Mouse (Mus musculus) midbrain, embryonic 14.5 days (tissue): ENCODE measurements around the gene Umps. TPM values are rescaled to one million over a fixed set of nuclear protein-coding genes. Genes with fewer than 3 reads are reported as not detected.

Source experiments
- ATAC-seq: fragments of 200-750 bp; cut with Nextera tagmentation; 2 replicates; pipeline ENCODE4 v1.8.0; 2017; ENCODE audit warnings: moderate number of reproducible peaks, moderate library complexity; ENCODE audit not compliant: low FRiP score, low TSS enrichment
- DNase-seq: peaks from one replicate; pipeline ENCODE4 v3.0.0-alpha.2; 2015
- H3K27ac ChIP-seq: fragments of 300-500 bp; sonication (generic); replicated peaks from 2 replicates; pipeline ENCODE4 v1.5.1; 2014; ENCODE audit warnings: mild to moderate bottlenecking, low read depth, low read length, moderate library complexity
- H3K27me3 ChIP-seq: fragments of 300-500 bp; sonication (generic); 2 replicates; pipeline ENCODE4 v1.6.1; 2014; ENCODE audit warnings: low read length, control low read depth, mixed read lengths; ENCODE audit not compliant: control insufficient read depth, insufficient read depth
- H3K36me3 ChIP-seq: fragments of 300-500 bp; sonication (generic); 2 replicates; pipeline ENCODE4 v1.6.1; 2014; ENCODE audit warnings: low read length, control low read depth; ENCODE audit not compliant: control insufficient read depth, insufficient read depth
- H3K4me1 ChIP-seq: fragments of 300-500 bp; sonication (generic); 2 replicates; pipeline ENCODE4 v1.6.1; 2014; ENCODE audit warnings: mild to moderate bottlenecking, antibody characterized with exemption, low read length, control low read depth; ENCODE audit not compliant: control insufficient read depth, insufficient read depth
- H3K4me2 ChIP-seq: fragments of 300-500 bp; sonication (generic); 2 replicates; pipeline ENCODE4 v1.6.1; 2014; ENCODE audit warnings: mild to moderate bottlenecking, low read length, moderate library complexity
- H3K4me3 ChIP-seq: fragments of 300-500 bp; sonication (generic); replicated peaks from 2 replicates; pipeline ENCODE4 v1.5.1; 2014; ENCODE audit warnings: low read depth, low read length
- H3K9ac ChIP-seq: fragments of 300-500 bp; sonication (generic); replicated peaks from 2 replicates; pipeline ENCODE4 v1.6.1; 2014; ENCODE audit warnings: mild to moderate bottlenecking, low read length, moderate library complexity
- H3K9me3 ChIP-seq: fragments of 300-500 bp; sonication (generic); 2 replicates; pipeline ENCODE4 v1.6.1; 2016; ENCODE audit warnings: low read length, control low read depth, mixed read lengths; ENCODE audit not compliant: control insufficient read depth
- WGBS: fragments of 180-500 bp; shearing (Covaris S2); extraction: QIAGEN DNeasy Blood & Tissue Kit; methylation state at CpG from one replicate; pipeline ENCODE4 v1.1.7; 2014; 5-methylcytosine and 5-hydroxymethylcytosine counted together
- polyA plus RNA-seq: library from polyadenylated mRNA; unstranded; fragments of >200 nt; fragmentation: Nextera tagmentation; extraction: Ambion mirVana; gene quantifications from 2 replicates; pipeline ENCODE4 v1.2.1, GENCODE M21; 2014

Gene Umps
- polyA plus RNA-seq, 1 experiment from 2014 or later: 28.4 TPM

GRCm38 (mm10) chr16:33947664-33948571, 18.9 kb downstream of the Umps start:
- 90% methylated on average over 17 of the region's 17 CpGs for WGBS
- Histone ChIP-seq H3K4me2 (no peak overlapping the region), H3K9me3 (no peaks in the 10 kb centered on the region), H3K36me3 (0 out of 2 replicates have a peak, but pooled peaks cover 3% of the 10 kb centered on the region), H3K4me1 (no peaks in the 10 kb centered on the region), H3K27ac (no peak overlapping the region), H3K9ac (no peak overlapping the region), H3K27me3 (no peaks in the 10 kb centered on the region), H3K4me3 (no peak overlapping the region)
- no peak for ATAC-seq
- DNase-seq: no peak

DNA sequence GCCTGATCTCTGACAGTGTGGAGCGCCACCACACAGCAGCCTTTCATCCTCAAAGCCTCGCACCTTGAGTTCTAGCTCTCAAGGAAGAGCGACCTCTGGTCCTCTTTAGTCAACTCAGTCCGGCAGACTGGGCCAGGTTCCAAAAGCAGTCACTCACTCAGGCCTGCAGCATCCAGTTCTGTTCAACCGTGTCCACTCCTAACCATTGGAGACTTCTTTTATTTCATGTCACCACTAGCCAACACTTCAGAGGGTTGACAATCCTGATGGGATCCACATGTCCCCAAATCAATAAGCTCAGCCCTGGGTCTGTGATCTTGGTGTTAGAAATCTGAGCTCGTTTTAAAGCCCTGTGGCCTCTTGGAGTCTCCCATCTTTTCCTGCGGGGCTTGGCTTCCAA, 20.8 kb downstream of the Umps start:
- WGBS: 79% methylated on average over 7 of the region's 7 CpGs
- H3K4me3 ChIP-seq: no peak overlapping the region
- no peak overlapping the region for H3K4me2 ChIP-seq
- no peaks in the 10 kb centered on the region for H3K9me3 ChIP-seq
- no peak overlapping the region for H3K9ac ChIP-seq
- ATAC-seq: no peak
- 0 out of 2 replicates have a peak, but pooled peaks cover 8% of the 10 kb centered on the region for H3K4me1 ChIP-seq
- H3K27me3 ChIP-seq: no peaks in the 10 kb centered on the region
- H3K27ac ChIP-seq: no peak overlapping the region
- no peaks in the 10 kb centered on the region for H3K36me3 ChIP-seq
- DNase-seq: no peak

- no peaks in the 10 kb centered on the region for H3K36me3 ChIP-seq
- H3K4me1 ChIP-seq: 0 out of 2 replicates have a peak, but pooled peaks cover 11% of the 10 kb centered on the region
- H3K4me2 ChIP-seq: no peak overlapping the region
- DNase-seq (no peak), ATAC-seq (no peak)
- 61% methylated on average over 6 of the region's 6 CpGs for WGBS
- H3K27ac ChIP-seq: no peak overlapping the region
- no peaks in the 10 kb centered on the region for H3K9me3 ChIP-seq
- H3K4me3 ChIP-seq: no peak overlapping the region
- no peaks in the 10 kb centered on the region for H3K27me3 ChIP-seq
- no peak overlapping the region for H3K9ac ChIP-seq
Measured at GRCm38 (mm10) chr16:33944772-33945171, 22.1 kb downstream of the Umps start.

GRCm38 (mm10) chr16:33944126-33944525, 22.7 kb downstream of the Umps start:
- no peak overlapping the region for H3K9ac ChIP-seq
- H3K27me3 ChIP-seq: no peaks in the 10 kb centered on the region
- H3K4me3 ChIP-seq: no peak overlapping the region
- 83% methylated on average over 4 of the region's 4 CpGs for WGBS
- DNase-seq (no peak), ATAC-seq (no peak)
- H3K27ac ChIP-seq: no peak overlapping the region
- no peaks in the 10 kb centered on the region for H3K9me3 ChIP-seq
- no peaks in the 10 kb centered on the region for H3K36me3 ChIP-seq
- H3K4me2 ChIP-seq: no peak overlapping the region
- 0 out of 2 replicates have a peak, but pooled peaks cover 11% of the 10 kb centered on the region for H3K4me1 ChIP-seq

GRCm38 (mm10) chr16:33943388-33943787, 23.4 kb downstream of the Umps start:
- Histone ChIP-seq H3K4me3 (no peak overlapping the region), H3K27ac (no peak overlapping the region), H3K27me3 (no peaks in the 10 kb centered on the region), H3K4me1 (0 out of 2 replicates have a peak, but pooled peaks cover 11% of the 10 kb centered on the region), H3K4me2 (no peak overlapping the region), H3K9ac (no peak overlapping the region), H3K9me3 (no peaks in the 10 kb centered on the region), H3K36me3 (no peaks in the 10 kb centered on the region)
- ATAC-seq (no peak), DNase-seq (no peak)
- WGBS: 97% methylated on average over 6 of the region's 6 CpGs

GRCm38 (mm10) chr16:33942341-33942740, 24.5 kb downstream of the Umps start:
- Histone ChIP-seq H3K4me2 (no peak overlapping the region), H3K4me3 (no peak overlapping the region), H3K4me1 (0 out of 2 replicates have a peak, but pooled peaks cover 11% of the 10 kb centered on the region), H3K9me3 (no peaks in the 10 kb centered on the region), H3K9ac (no peak overlapping the region), H3K27ac (no peak overlapping the region), H3K36me3 (no peaks in the 10 kb centered on the region), H3K27me3 (no peaks in the 10 kb centered on the region)
- ATAC-seq: peak; percentile 27; the same call in 1 of the 2 replicates
- peak; percentile 37 for DNase-seq
- 61% methylated on average over 11 of the region's 11 CpGs for WGBS

DNA sequence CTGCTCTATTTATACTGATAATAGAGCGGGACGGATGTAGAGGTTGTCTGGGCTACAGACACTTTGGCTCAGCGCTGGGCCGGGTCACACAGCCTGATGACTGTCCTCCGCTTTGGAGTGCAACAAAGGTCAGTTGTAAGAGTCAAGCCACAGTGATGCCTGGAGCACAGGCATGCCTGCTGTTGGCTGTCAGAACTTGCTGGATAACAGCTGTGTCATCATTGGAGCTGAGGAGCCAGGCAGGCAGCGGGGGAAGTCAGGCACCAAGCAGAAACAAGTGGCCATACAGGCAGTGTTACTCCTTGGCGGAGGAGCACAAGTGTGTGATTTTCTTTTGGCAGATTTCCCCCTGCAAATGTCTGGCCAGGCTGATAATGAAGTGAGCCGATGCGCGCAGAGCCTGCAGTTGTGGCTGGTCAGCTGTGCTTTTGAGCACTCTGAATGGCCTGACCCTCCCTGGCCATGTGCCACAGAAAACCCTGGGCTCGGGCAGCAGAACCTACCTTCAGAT, 25.5 kb downstream of the Umps start:
- DNase-seq (peak; percentile 58), ATAC-seq (peak; percentile 43)
- 64% methylated on average over 11 of the region's 11 CpGs for WGBS
- no peak overlapping the region for H3K4me2 ChIP-seq
- H3K36me3 ChIP-seq: no peaks in the 10 kb centered on the region
- H3K27me3 ChIP-seq: no peaks in the 10 kb centered on the region
- no peaks in the 10 kb centered on the region for H3K9me3 ChIP-seq
- peak overlapping the region; percentile 55 for H3K27ac ChIP-seq
- no peak overlapping the region for H3K9ac ChIP-seq
- 0 out of 2 replicates have a peak, but pooled peaks cover 11% of the 10 kb centered on the region for H3K4me1 ChIP-seq
- no peak overlapping the region for H3K4me3 ChIP-seq

- no peak overlapping the region for H3K4me2 ChIP-seq
- no peak overlapping the region for H3K4me3 ChIP-seq
- WGBS: 82% methylated on average over 5 of the region's 5 CpGs
- no peaks in the 10 kb centered on the region for H3K36me3 ChIP-seq
- 0 out of 2 replicates have a peak, but pooled peaks cover 11% of the 10 kb centered on the region for H3K4me1 ChIP-seq
- ATAC-seq (no peak), DNase-seq (no peak)
- no peak overlapping the region for H3K27ac ChIP-seq
- no peaks in the 10 kb centered on the region for H3K27me3 ChIP-seq
- H3K9me3 ChIP-seq: no peaks in the 10 kb centered on the region
- H3K9ac ChIP-seq: no peak overlapping the region
Measured at GRCm38 (mm10) chr16:33940095-33940494, 26.7 kb downstream of the Umps start.
